Mouse (Mus musculus): ENCODE measurements at regions not wholly inside any gene's neighbourhood (a gene's known extent, or its start where the extent isn't known, plus 50 kb on each side); places are given as distances from the start of the nearest gene placed in this dataset.

DNA sequence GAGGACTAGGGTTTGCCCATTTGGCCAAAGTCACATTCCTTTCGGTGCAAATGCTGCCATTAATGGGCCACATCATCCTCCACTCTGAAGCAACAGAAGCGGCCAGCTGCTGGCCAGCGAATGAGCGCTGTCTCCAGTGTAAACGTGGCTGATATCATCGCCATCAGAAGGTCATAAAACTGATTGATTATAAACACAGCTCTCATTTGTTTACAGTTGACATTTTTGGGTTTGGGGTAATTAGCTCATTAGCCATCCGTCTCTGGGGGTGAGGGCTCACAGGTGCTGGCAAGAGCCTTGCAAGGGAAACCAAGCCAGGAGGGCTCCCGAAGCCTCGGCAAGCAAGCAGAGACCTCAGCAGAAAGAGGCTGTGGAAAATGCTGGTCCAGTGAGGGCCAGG lies 101.1 kb upstream of the Bmp4 start:
- no peak for TF ChIP-seq POLR2A (IDR thresholded peaks at IDR 0.05; ENCODE audit: control insufficient read depth in 1 of 2, insufficient read depth in 1 of 2, low read depth in 1 of 2, low read length in 2 of 2, poor library complexity in 1 of 2)
- TF ChIP-seq RCOR1 (IDR thresholded peaks at IDR 0.05; ENCODE audit: low read depth, low read length), result no peak
- TF ChIP-seq MAX (IDR thresholded peaks at IDR 0.05; ENCODE audit: low read length), result no peak
- TF ChIP-seq GATA1 (IDR thresholded peaks at IDR 0.05; ENCODE audit: low read depth, low read length), result no peak
- TF ChIP-seq ZC3H11A (IDR thresholded peaks at IDR 0.05; ENCODE audit: low read depth, low read length), result no peak
- TF ChIP-seq CTCF (IDR thresholded peaks at IDR 0.05 in 2 of 3, conservative IDR thresholded peaks at IDR 0.05 in 1 of 3; ENCODE audit: control insufficient read depth in 1 of 3, insufficient read depth in 1 of 3, low read depth in 2 of 3, low read length in 3 of 3, poor library complexity in 1 of 3, severe bottlenecking in 1 of 3), result no peak
- no peak for TF ChIP-seq ZKSCAN1 (IDR thresholded peaks at IDR 0.05; ENCODE audit: low read depth, low read length)
- TF ChIP-seq ZMIZ1 (IDR thresholded peaks at IDR 0.05; ENCODE audit: low read depth, low read length), result no peak
- no peak for TF ChIP-seq MEF2A (IDR thresholded peaks at IDR 0.05; ENCODE audit: extremely low read depth, insufficient replicate concordance, low read depth, low read length, poor library complexity, severe bottlenecking)
- no peak for TF ChIP-seq POLR2AphosphoS2 (IDR thresholded peaks at IDR 0.05; ENCODE audit: low read length)
- TF ChIP-seq USF1 (IDR thresholded peaks at IDR 0.05; ENCODE audit: low read depth, low read length), result no peak
- TF ChIP-seq EP300 (IDR thresholded peaks at IDR 0.05; ENCODE audit: low read depth in 1 of 2, low read length in 2 of 2), result no peak
- TF ChIP-seq SMC3 (IDR thresholded peaks at IDR 0.05; ENCODE audit: low read depth, low read length), result no peak
- no peak for TF ChIP-seq TCF12 (IDR thresholded peaks at IDR 0.05; ENCODE audit: low read depth, low read length)
